In the genomic region with DNA sequence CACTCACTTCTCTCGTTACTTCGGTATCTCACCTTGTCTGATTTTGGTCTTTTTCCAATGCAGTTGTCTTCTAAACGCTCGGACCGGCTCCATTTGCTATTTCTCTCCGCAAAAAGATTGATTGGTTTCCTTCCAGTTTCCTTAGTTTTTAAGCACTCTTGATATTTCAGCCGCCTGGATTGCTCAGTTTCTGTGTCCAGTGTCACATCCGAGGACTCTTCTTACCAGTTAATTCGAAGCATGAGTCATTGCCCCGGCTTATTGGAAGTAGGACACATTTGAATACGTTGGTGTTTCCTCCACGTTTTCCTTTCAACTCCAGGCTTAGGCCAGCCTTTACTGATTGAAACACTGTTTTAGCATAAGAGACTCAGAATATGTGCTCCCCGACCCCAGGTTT, we compare ENCODE assay signal across 8 mouse cellular contexts. TPM values are rescaled to one million over a fixed set of nuclear protein-coding genes. Genes with fewer than 3 reads are reported as not detected.
DNase-seq lines count a peak whose midpoint lies in the region; ATAC-seq and TF ChIP-seq lines count a peak whose summit lies in the region.

No protein-coding gene starts in this region.

- no peaks in the 10 kb centered on the region for H3K79me2 ChIP-seq in heart, adult 2 months (replicated peaks; ENCODE audit: control insufficient read depth, insufficient read depth, low read length)

- peak overlapping the region; percentile 86 for H3K27ac ChIP-seq in heart, adult 2 months
- no peak overlapping the region for H3K27ac ChIP-seq in forebrain, embryonic 14.5 days (ENCODE audit: low read depth, low read length)
- peak overlapping the region; percentile 57 for H3K27ac ChIP-seq in intestine, postnatal 0 days (ENCODE audit: low read depth, low read length)
- H3K27ac ChIP-seq in limb, embryonic 14.5 days (replicated peaks; ENCODE audit: low read depth, low read length): peak overlapping the region; percentile 82
- peak overlapping the region; percentile 55; the same call in 1 of the 2 replicates for H3K27ac ChIP-seq in midbrain, postnatal 0 days (ENCODE audit: low read depth, low read length)

- no peaks in the 10 kb centered on the region; the same call in none of the 2 replicates for H3K4me1 ChIP-seq in heart, adult 2 months (ENCODE audit: control insufficient read depth, insufficient read depth, low read length)
- H3K4me1 ChIP-seq in forebrain, embryonic 14.5 days (ENCODE audit: control insufficient read depth, insufficient read depth, low read length): 0 out of 2 replicates have a peak, but pooled peaks cover 2% of the 10 kb centered on the region
- H3K4me1 ChIP-seq in intestine, postnatal 0 days (replicated peaks; ENCODE audit: control insufficient read depth, insufficient read depth, low read length): no peaks in the 10 kb centered on the region
- H3K4me1 ChIP-seq in limb, embryonic 14.5 days (ENCODE audit: control insufficient read depth, insufficient read depth, low read length): 0 out of 2 replicates have a peak, but pooled peaks cover 4% of the 10 kb centered on the region
- H3K4me1 ChIP-seq in midbrain, postnatal 0 days (ENCODE audit: insufficient read depth, low read length): no peaks in the 10 kb centered on the region

- peak; percentile 14 for ATAC-seq in forebrain, embryonic 14.5 days
- ATAC-seq in intestine, postnatal 0 days: peak; percentile 13; the same call in 1 of the 2 replicates
- ATAC-seq in limb, embryonic 14.5 days (ENCODE audit: low FRiP score, low read depth): no peak
- ATAC-seq in midbrain, postnatal 0 days (ENCODE audit: low FRiP score): no peak

- no peak for TF ChIP-seq POLR2A in heart, adult 2 months (IDR thresholded peaks at IDR 0.05; ENCODE audit: insufficient read depth, low read depth, low read length)
- no peak for TF ChIP-seq POLR2A in limb, embryonic 14.5 days (IDR thresholded peaks at IDR 0.05; ENCODE audit: borderline replicate concordance, extremely low read depth, insufficient read depth, insufficient read length)

- TF ChIP-seq CTCF in heart, adult 2 months (IDR thresholded peaks at IDR 0.05): no peak
- TF ChIP-seq CTCF in intestine, postnatal 0 days (IDR thresholded peaks at IDR 0.05; ENCODE audit: low read depth): no peak
- no peak for TF ChIP-seq CTCF in midbrain, postnatal 0 days (IDR thresholded peaks at IDR 0.05)

- no peaks in the 10 kb centered on the region for H3K27me3 ChIP-seq in heart, adult 2 months (ENCODE audit: control insufficient read depth, insufficient read depth, low read length)
- H3K27me3 ChIP-seq in forebrain, embryonic 14.5 days (replicated peaks; ENCODE audit: control insufficient read depth, insufficient read depth, low read length): no peaks in the 10 kb centered on the region
- no peaks in the 10 kb centered on the region for H3K27me3 ChIP-seq in intestine, postnatal 0 days (replicated peaks; ENCODE audit: control insufficient read depth, insufficient read depth, low read length)
- no peaks in the 10 kb centered on the region for H3K27me3 ChIP-seq in limb, embryonic 14.5 days (ENCODE audit: control insufficient read depth, insufficient read depth, low read length)
- no peaks in the 10 kb centered on the region for H3K27me3 ChIP-seq in midbrain, postnatal 0 days (ENCODE audit: insufficient read depth, low read length)

- H3K36me3 ChIP-seq in heart, adult 2 months (ENCODE audit: control insufficient read depth, insufficient read depth, low read length): no peaks in the 10 kb centered on the region
- H3K36me3 ChIP-seq in forebrain, embryonic 14.5 days (ENCODE audit: control insufficient read depth, insufficient read depth, low read length): no peaks in the 10 kb centered on the region
- H3K36me3 ChIP-seq in intestine, postnatal 0 days (ENCODE audit: control insufficient read depth, insufficient read depth): no peaks in the 10 kb centered on the region
- H3K36me3 ChIP-seq in limb, embryonic 14.5 days (ENCODE audit: control insufficient read depth, insufficient read depth, low read length): no peaks in the 10 kb centered on the region
- no peaks in the 10 kb centered on the region for H3K36me3 ChIP-seq in midbrain, postnatal 0 days (ENCODE audit: insufficient read depth, low read length)

- TF ChIP-seq EP300 in heart, adult 2 months (IDR thresholded peaks at IDR 0.05; ENCODE audit: insufficient read depth, low read depth, low read length): no peak

- peak overlapping the region; percentile 69 for H3K4me2 ChIP-seq in forebrain, embryonic 14.5 days (ENCODE audit: low read length)
- peak overlapping the region; percentile 71 for H3K4me2 ChIP-seq in intestine, postnatal 0 days (replicated peaks; ENCODE audit: low read depth)
- peak overlapping the region; percentile 55 for H3K4me2 ChIP-seq in limb, embryonic 14.5 days (replicated peaks; ENCODE audit: low read depth, low read length, severe bottlenecking)
- peak overlapping the region; percentile 61 for H3K4me2 ChIP-seq in midbrain, postnatal 0 days (ENCODE audit: low read depth, low read length, poor library complexity, severe bottlenecking)

- H3K9me3 ChIP-seq in forebrain, embryonic 14.5 days (replicated peaks; ENCODE audit: control insufficient read depth, low read length): no peaks in the 10 kb centered on the region
- H3K9me3 ChIP-seq in intestine, postnatal 0 days (ENCODE audit: control insufficient read depth): no peaks in the 10 kb centered on the region
- no peaks in the 10 kb centered on the region for H3K9me3 ChIP-seq in limb, embryonic 14.5 days (ENCODE audit: control insufficient read depth, low read length)
- no peaks in the 10 kb centered on the region for H3K9me3 ChIP-seq in midbrain, postnatal 0 days (ENCODE audit: low read length)

- intact Hi-C loops in heart, adult 2 months (cut with DNase I): loop anchor here (1.0 to 5.0 kb wide), 2 partner anchors 69 to 903 kb away; a partner anchor contains a TSS

- DNase-seq in heart, adult 2 months: no peak
- DNase-seq in heart, postnatal 4 days: no peak
- DNase-seq in cerebellum, adult 11-12 months: peak; percentile 20
- DNase-seq in forebrain, embryonic 14.5 days (ENCODE audit: low spot score): peak; percentile 37
- DNase-seq in limb, embryonic 14.5 days (ENCODE audit: low spot score): peak; percentile 8
- DNase-seq in midbrain, postnatal 0 days (ENCODE audit: low spot score): peak; percentile 40
- DNase-seq in yolk sac, embryonic 10.5 days (ENCODE audit: low spot score): peak; percentile 16

- under 1% methylated on average over 13 of the region's 13 CpGs for WGBS in heart, adult 2 months
- WGBS in forebrain, embryonic 14.5 days: 2% methylated on average over 13 of the region's 13 CpGs
- 1% methylated on average over 13 of the region's 13 CpGs for WGBS in intestine, postnatal 0 days
- under 1% methylated on average over 13 of the region's 13 CpGs for WGBS in limb, embryonic 14.5 days
- 0% methylated on average over 13 of the region's 13 CpGs for WGBS in midbrain, postnatal 0 days

- H3K4me3 ChIP-seq in heart, adult 2 months: peak overlapping the region; percentile 96
- H3K4me3 ChIP-seq in forebrain, embryonic 14.5 days (ENCODE audit: low read depth, low read length): peak overlapping the region; percentile 54
- H3K4me3 ChIP-seq in intestine, postnatal 0 days (ENCODE audit: low read depth, low read length): peak overlapping the region; percentile 75
- H3K4me3 ChIP-seq in limb, embryonic 14.5 days (replicated peaks; ENCODE audit: low read length): peak overlapping the region; percentile 75
- H3K4me3 ChIP-seq in midbrain, postnatal 0 days (ENCODE audit: low read depth, low read length): peak overlapping the region; percentile 65

- H3K9ac ChIP-seq in heart, adult 2 months (ENCODE audit: low read depth, low read length): peak overlapping the region; percentile 89
- H3K9ac ChIP-seq in forebrain, embryonic 14.5 days (ENCODE audit: low read length): peak overlapping the region; percentile 66
- H3K9ac ChIP-seq in intestine, postnatal 0 days (ENCODE audit: low read depth, low read length): peak overlapping the region; percentile 78
- peak overlapping the region; percentile 84 for H3K9ac ChIP-seq in limb, embryonic 14.5 days (ENCODE audit: low read depth, low read length, severe bottlenecking)
- peak overlapping the region; percentile 50 for H3K9ac ChIP-seq in midbrain, postnatal 0 days (replicated peaks; ENCODE audit: low read length, poor library complexity, severe bottlenecking)

RNA-seq across cellular contexts. Expression of a gene that starts 1.0 kb away (rescaled TPM):
- 10 to 100 TPM; 12.1 to 12.7 TPM for total RNA-seq in heart, adult 2 months (2021)
- polyA plus RNA-seq in heart, adult 2 months (2012; rRNA removed): 0.96 and 1.9 TPM in 2 replicates
- 10 to 100 TPM; 15.2 to 16.5 TPM for total RNA-seq in heart, postnatal 4 days (2021)
- polyA plus RNA-seq in forebrain, embryonic 14.5 days (2014; fragmentation: Nextera tagmentation; extraction: Ambion mirVana): 7.5 and 9.2 TPM in 2 replicates
- polyA plus RNA-seq in intestine, postnatal 0 days (2015; fragmentation: Nextera tagmentation; extraction: Ambion mirVana): 6.5 and 7.3 TPM in 2 replicates
- 4.7 and 6.6 TPM in 2 replicates for polyA plus RNA-seq in limb, embryonic 14.5 days (2012; rRNA removed)
- 13.8 and 14.9 TPM in 2 replicates for polyA plus RNA-seq in limb, embryonic 14.5 days (2014; fragmentation: Nextera tagmentation; extraction: Ambion mirVana)
- 7.9 and 8.4 TPM in 2 replicates for total RNA-seq in midbrain, postnatal 0 days (2014; rRNA removed)
- polyA plus RNA-seq in midbrain, postnatal 0 days (2015; fragmentation: Nextera tagmentation; extraction: Ambion mirVana): 7.6 and 8.3 TPM in 2 replicates

Comparison
In these comparisons a context has a peak if more than half of its experiments do, and no peak if none do; other contexts are left out.
1. DNase-seq: peak in cerebellum, adult 11-12 months (single experiment), forebrain, embryonic 14.5 days (single experiment), limb, embryonic 14.5 days (single experiment), midbrain, postnatal 0 days (single experiment) and yolk sac, embryonic 10.5 days (single experiment); none in heart, adult 2 months (0 of 2) and heart, postnatal 4 days (single experiment).
2. ATAC-seq: peak in forebrain, embryonic 14.5 days (single experiment) and intestine, postnatal 0 days (single experiment); none in limb, embryonic 14.5 days (single experiment) and midbrain, postnatal 0 days (single experiment).
3. Peak in every context shown above with its lines, with median percentiles within 50 percentile points of each other: H3K4me3 ChIP-seq, H3K9ac ChIP-seq and H3K4me2 ChIP-seq.